In genomic region chr4:100951876-100952275, GRCm38 (mm10) we compare ENCODE assay signal across 15 mouse cellular contexts.
"Had no signal": no experiment of that assay in that cellular context is flagged by ENCODE, and none has a peak within 500 bp of the region (broad histone marks: within the 10 kb centered on the region; RNA-seq: fewer than 3 reads in every experiment).

No protein-coding gene starts in this region.

- H3K27me3 ChIP-seq: lung, embryonic 15.5 days; midbrain, embryonic 13.5 days; midbrain, embryonic 15.5 days; neural tube, embryonic 12.5 days; stomach, embryonic 15.5 days had no signal

- H3K36me3 ChIP-seq: midbrain, embryonic 15.5 days had no signal

- H3K27ac ChIP-seq: lung, embryonic 15.5 days; midbrain, embryonic 13.5 days; midbrain, embryonic 15.5 days; neural tube, embryonic 12.5 days; stomach, postnatal 0 days had no signal

- H3K9me3 ChIP-seq: lung, embryonic 15.5 days; midbrain, embryonic 10.5 days; midbrain, embryonic 13.5 days; midbrain, embryonic 15.5 days; neural tube, embryonic 12.5 days; stomach, embryonic 15.5 days had no signal

- H3K4me2 ChIP-seq: lung, embryonic 15.5 days; midbrain, embryonic 13.5 days; midbrain, embryonic 15.5 days; neural tube, embryonic 12.5 days; stomach, embryonic 15.5 days had no signal

- H3K9ac ChIP-seq: liver, postnatal 0 days; lung, embryonic 15.5 days; midbrain, embryonic 13.5 days; midbrain, embryonic 15.5 days; neural tube, embryonic 12.5 days; stomach, embryonic 15.5 days had no signal

- ATAC-seq: liver, postnatal 0 days; midbrain, embryonic 13.5 days; midbrain, embryonic 15.5 days had no signal

- H3K4me1 ChIP-seq: lung, embryonic 15.5 days; stomach, embryonic 15.5 days had no signal

- H3K4me3 ChIP-seq: lung, embryonic 15.5 days; midbrain, embryonic 10.5 days; midbrain, embryonic 13.5 days; midbrain, embryonic 15.5 days; neural tube, embryonic 12.5 days; stomach, embryonic 15.5 days had no signal

- DNase-seq: liver, postnatal 0 days; lung, adult 2 months; lung, postnatal 10 days; lung, postnatal 4 days; right cerebral cortex, postnatal 14 days; thymus, adult 2 months; thymus, postnatal 25 days; thymus, postnatal 4 days had no signal
